ENCODE assay signal across 8 mouse cellular contexts in the genomic region with DNA sequence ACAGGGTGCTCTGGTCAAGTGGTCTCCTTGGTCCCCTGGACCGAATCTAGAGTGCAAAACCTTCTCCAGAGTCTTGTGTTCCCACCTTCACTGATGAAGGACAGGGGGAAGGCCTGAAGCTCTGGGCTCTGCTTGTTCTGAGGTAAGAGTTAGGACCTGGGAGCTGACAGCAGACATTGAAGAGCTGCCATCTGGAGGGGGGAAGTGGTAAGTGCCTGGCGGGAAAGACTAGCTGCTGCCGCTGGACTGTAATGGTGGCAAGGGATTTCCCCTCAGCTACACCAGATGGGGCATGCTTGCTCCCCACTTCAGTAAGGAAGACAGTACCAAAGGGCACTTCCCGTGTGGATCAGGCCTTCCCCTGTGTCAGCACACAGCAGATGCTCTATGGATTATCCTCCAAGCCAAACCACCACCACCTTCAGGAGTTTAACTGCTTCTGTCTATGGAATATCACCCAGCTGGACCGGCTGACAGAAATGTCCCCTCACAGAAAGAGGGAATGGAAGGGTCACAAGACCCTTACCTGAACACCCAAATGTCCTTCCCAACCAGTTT. TPM values are rescaled to one million over a fixed set of nuclear protein-coding genes. Genes with fewer than 3 reads are reported as not detected.
DNase-seq lines count a peak whose midpoint lies in the region; ATAC-seq and TF ChIP-seq lines count a peak whose summit lies in the region.

No protein-coding gene starts in this region.

- in situ Hi-C loops in ES-E14 (cut with MboI; ENCODE audit: low sequenced_read_pairs in 2 of 2, unreplicated experiment in 2 of 2), result loop anchor here (10.0 to 25.0 kb wide), 2 partner anchors 330 to 333 kb away; no protein-coding TSS in a partner anchor

- no peak overlapping the region for H3K4me3 ChIP-seq in ES-E14 (ENCODE audit: insufficient read depth in 1 of 2, low read depth in 1 of 2, low read length in 2 of 2, poor library complexity in 1 of 2, severe bottlenecking in 1 of 2)
- H3K4me3 ChIP-seq in forebrain, postnatal 0 days (ENCODE audit: low read depth, low read length), result no peak overlapping the region
- H3K4me3 ChIP-seq in neural tube, embryonic 14.5 days (ENCODE audit: low read depth, low read length), result no peak overlapping the region

- H3K9ac ChIP-seq in ES-E14 (ENCODE audit: insufficient read depth, low read depth, low read length, poor library complexity, severe bottlenecking), result no peak overlapping the region
- no peak overlapping the region for H3K9ac ChIP-seq in forebrain, postnatal 0 days
- H3K9ac ChIP-seq in neural tube, embryonic 14.5 days (replicated peaks; ENCODE audit: low read depth, low read length), result no peak overlapping the region

- 38% methylated on average over 5 of the region's 5 CpGs for WGBS in forebrain, postnatal 0 days
- WGBS in neural tube, embryonic 14.5 days, result 35% methylated on average over 5 of the region's 5 CpGs

- H3K27me3 ChIP-seq in forebrain, postnatal 0 days (ENCODE audit: insufficient read depth, low read length), result no peaks in the 10 kb centered on the region
- no peaks in the 10 kb centered on the region for H3K27me3 ChIP-seq in neural tube, embryonic 14.5 days (ENCODE audit: control insufficient read depth, insufficient read depth, low read length)

- H3K9me3 ChIP-seq in ES-E14 (ENCODE audit: control insufficient read depth, insufficient read depth, low read depth, low read length), result no peaks in the 10 kb centered on the region
- H3K9me3 ChIP-seq in forebrain, postnatal 0 days (ENCODE audit: low read length), result no peaks in the 10 kb centered on the region
- H3K9me3 ChIP-seq in neural tube, embryonic 14.5 days (ENCODE audit: control insufficient read depth, low read length), result no peaks in the 10 kb centered on the region

- no peaks in the 10 kb centered on the region for H3K36me3 ChIP-seq in ES-E14 (ENCODE audit: control insufficient read depth, insufficient read depth, low read length, poor library complexity, severe bottlenecking)
- no peaks in the 10 kb centered on the region for H3K36me3 ChIP-seq in forebrain, postnatal 0 days (ENCODE audit: insufficient read depth)
- H3K36me3 ChIP-seq in neural tube, embryonic 14.5 days (ENCODE audit: control insufficient read depth, insufficient read depth, low read length), result no peaks in the 10 kb centered on the region

- H3K27ac ChIP-seq in ES-E14 (ENCODE audit: insufficient read depth, low read depth, low read length, poor library complexity, severe bottlenecking), result no peak overlapping the region
- H3K27ac ChIP-seq in forebrain, postnatal 0 days (ENCODE audit: low read depth, low read length), result no peak overlapping the region
- H3K27ac ChIP-seq in neural tube, embryonic 14.5 days (ENCODE audit: low read depth, low read length), result no peak overlapping the region

- no peak overlapping the region for H3K4me2 ChIP-seq in forebrain, postnatal 0 days (ENCODE audit: low read depth)
- H3K4me2 ChIP-seq in neural tube, embryonic 14.5 days (ENCODE audit: low read depth, low read length), result no peak overlapping the region

- peak; percentile 82 for TF ChIP-seq CTCF in forebrain, postnatal 0 days (IDR thresholded peaks at IDR 0.05; ENCODE audit: low read depth)

- ATAC-seq in forebrain, postnatal 0 days, result peak; percentile 70; the same call in 1 of the 2 replicates
- ATAC-seq in neural tube, embryonic 14.5 days (ENCODE audit: low read depth), result peak; percentile 71; the same call in 1 of the 2 replicates

- no peak for DNase-seq in ES-E14 (ENCODE audit: low read depth, low spot score)
- DNase-seq in cerebellum, adult 11-12 months, result peak; percentile 32
- peak; percentile 72 for DNase-seq in forebrain, postnatal 0 days
- DNase-seq in heart, postnatal 4 days, result peak; percentile 78
- peak; percentile 32 to 80 for DNase-seq in layer of hippocampus, adult 18-20 months (ENCODE audit: low spot score in 2 of 2)
- DNase-seq in lung, adult 18-20 months, result peak; percentile 52 to 63
- DNase-seq in thymus, adult 18-20 months, result peak; percentile 21 to 27

- H3K4me1 ChIP-seq in ES-E14 (ENCODE audit: control insufficient read depth in 2 of 2, insufficient read depth in 2 of 2, low read length in 2 of 2, poor library complexity in 1 of 2), result peaks cover 0 to 12% of the 10 kb centered on the region in 2 experiments; a peak in 1 of 4 replicates
- no peaks in the 10 kb centered on the region for H3K4me1 ChIP-seq in forebrain, postnatal 0 days (ENCODE audit: insufficient read depth)
- H3K4me1 ChIP-seq in neural tube, embryonic 14.5 days (ENCODE audit: control insufficient read depth, insufficient read depth, low read length), result no peaks in the 10 kb centered on the region

TF ChIP-seq in ES-E14, 5 proteins besides CTCF, POLR2A, EP300 and RAD21:
- 0 out of 2 replicates have a peak, but pooled peaks have one; percentile 27 for TF ChIP-seq ZC3H11A (IDR thresholded peaks at IDR 0.05; ENCODE audit: borderline replicate concordance, low read depth, low read length)
- no peak for TF ChIP-seq ZNF384 (IDR thresholded peaks at IDR 0.05; ENCODE audit: low read depth, low read length)
- no peak for TF ChIP-seq CHD2 (IDR thresholded peaks at IDR 0.05; ENCODE audit: low read depth, low read length)
- TF ChIP-seq HCFC1 (IDR thresholded peaks at IDR 0.05; ENCODE audit: borderline replicate concordance, insufficient read depth, low read length), result no peak
TF ChIP-seq in ES-E14: peak in this region for 1.

RNA-seq across cellular contexts. Expression of a gene that starts 11.0 kb away (rescaled TPM):
- not detected in 2 replicates for total RNA-seq in ES-E14 (2012; rRNA removed)
- not detected in 2 replicates for total RNA-seq in forebrain, postnatal 0 days (2014; rRNA removed)
- polyA plus RNA-seq in forebrain, postnatal 0 days (2015; fragmentation: Nextera tagmentation; extraction: Ambion mirVana), result 0.19 TPM in 1 of 2 replicates, not detected in the other
- total RNA-seq in heart, postnatal 4 days (2021), result under 1 TPM in 1 of 2 experiments, not detected in 1; 0.11 TPM
- total RNA-seq in layer of hippocampus, adult 18-20 months (2021), result not detected
- polyA plus RNA-seq in neural tube, embryonic 14.5 days (2014; fragmentation: Nextera tagmentation; extraction: Ambion mirVana), result 0.09 TPM in 1 of 2 replicates, not detected in the other

RNA-seq across cellular contexts. Expression of a gene that starts 48.9 kb away (rescaled TPM):
- 31.7 and 34.7 TPM in 2 replicates for total RNA-seq in ES-E14 (2012; rRNA removed)
- 28.9 and 35.3 TPM in 2 replicates for total RNA-seq in forebrain, postnatal 0 days (2014; rRNA removed)
- polyA plus RNA-seq in forebrain, postnatal 0 days (2015; fragmentation: Nextera tagmentation; extraction: Ambion mirVana), result 27.4 and 35.1 TPM in 2 replicates
- total RNA-seq in heart, postnatal 4 days (2021), result 10 to 100 TPM; 34.4 to 41.5 TPM
- total RNA-seq in layer of hippocampus, adult 18-20 months (2021), result 10 to 100 TPM; 64.3 to 65.9 TPM
- 37.1 and 39.8 TPM in 2 replicates for polyA plus RNA-seq in neural tube, embryonic 14.5 days (2014; fragmentation: Nextera tagmentation; extraction: Ambion mirVana)
